Mouse (Mus musculus): ENCODE measurements around the gene Cnnm1. TPM values are rescaled to one million over a fixed set of nuclear protein-coding genes. Genes with fewer than 3 reads are reported as not detected.
"Not testable (repeated sequence)": the region's sequence is repeated elsewhere in the genome, so short reads cannot be mapped to it uniquely, and the experiment has no call there.

Gene Cnnm1
- polyA plus RNA-seq, 1 experiment from 2014 or later, result 0.32 TPM

DNA sequence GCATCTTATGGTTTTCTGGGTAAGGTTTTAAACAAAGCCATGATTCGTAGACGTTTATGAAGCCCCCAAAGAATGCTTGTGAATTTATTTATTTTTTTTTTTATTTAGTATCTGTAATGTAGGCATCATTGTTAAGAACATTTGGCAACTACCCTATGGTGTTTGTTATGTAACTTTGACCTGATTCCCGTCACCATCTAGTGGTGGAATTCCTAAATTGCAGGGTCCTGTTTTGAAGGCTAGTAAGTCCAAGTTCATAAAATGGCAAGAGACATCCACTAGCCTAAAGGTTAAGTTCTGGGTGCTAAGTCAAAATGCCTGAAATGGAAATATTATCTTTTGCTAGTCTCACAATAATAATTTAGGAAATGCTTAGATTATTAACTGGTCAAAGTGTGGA lies 47.2 kb downstream of the Cnnm1 start:
- H3K27ac ChIP-seq (ENCODE audit: low read length), result no peak overlapping the region
- H3K27me3 ChIP-seq (ENCODE audit: control insufficient read depth, insufficient read depth, low read length), result no peaks in the 10 kb centered on the region
- H3K36me3 ChIP-seq (ENCODE audit: control insufficient read depth, insufficient read depth, low read length), result no peaks in the 10 kb centered on the region
- no peak overlapping the region for H3K4me2 ChIP-seq (replicated peaks; ENCODE audit: low read depth, low read length)
- ATAC-seq (ENCODE audit: insufficient number of reproducible peaks, insufficient read depth, low FRiP score, low read depth), result no peak
- H3K4me1 ChIP-seq (ENCODE audit: control insufficient read depth, insufficient read depth, low read length), result no peaks in the 10 kb centered on the region
- H3K9ac ChIP-seq (replicated peaks; ENCODE audit: low read depth, low read length), result no peak overlapping the region
- H3K4me3 ChIP-seq (ENCODE audit: low read depth, low read length), result no peak overlapping the region
- WGBS, result 39% methylated on average over 3 of the region's 3 CpGs
- H3K9me3 ChIP-seq (ENCODE audit: control insufficient read depth, low read depth, low read length), result no peaks in the 10 kb centered on the region

DNA sequence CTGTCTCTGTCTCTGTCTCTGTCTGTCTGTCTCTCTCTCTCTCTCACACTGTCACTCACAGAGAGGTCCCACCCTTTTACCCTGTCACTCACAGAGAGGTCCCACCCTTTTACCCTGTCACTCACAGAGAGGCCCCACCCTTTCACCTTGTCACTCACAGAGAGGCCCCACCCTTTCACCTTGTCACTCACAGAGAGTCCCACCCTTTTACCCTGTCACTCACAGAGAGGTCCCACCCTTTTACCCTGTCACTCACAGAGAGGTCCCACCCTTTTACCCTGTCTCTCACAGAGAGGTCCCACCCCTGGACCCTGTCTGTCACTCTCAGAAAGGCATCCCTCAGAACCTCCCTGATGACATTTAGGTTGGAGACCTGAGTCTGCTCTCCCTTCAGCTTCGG lies 53.1 kb downstream of the Cnnm1 start:
- not testable (repeated sequence) for H3K9ac ChIP-seq (replicated peaks; ENCODE audit: low read depth, low read length); H3K4me1 ChIP-seq (ENCODE audit: control insufficient read depth, insufficient read depth, low read length); ATAC-seq (ENCODE audit: insufficient number of reproducible peaks, insufficient read depth, low FRiP score, low read depth); H3K9me3 ChIP-seq (ENCODE audit: control insufficient read depth, low read depth, low read length); H3K27me3 ChIP-seq (ENCODE audit: control insufficient read depth, insufficient read depth, low read length); H3K36me3 ChIP-seq (ENCODE audit: control insufficient read depth, insufficient read depth, low read length); H3K4me3 ChIP-seq (ENCODE audit: low read depth, low read length); H3K4me2 ChIP-seq (replicated peaks; ENCODE audit: low read depth, low read length); H3K27ac ChIP-seq (ENCODE audit: low read length)
- WGBS, result 74% methylated on average over 1 of the region's 1 CpGs

DNA sequence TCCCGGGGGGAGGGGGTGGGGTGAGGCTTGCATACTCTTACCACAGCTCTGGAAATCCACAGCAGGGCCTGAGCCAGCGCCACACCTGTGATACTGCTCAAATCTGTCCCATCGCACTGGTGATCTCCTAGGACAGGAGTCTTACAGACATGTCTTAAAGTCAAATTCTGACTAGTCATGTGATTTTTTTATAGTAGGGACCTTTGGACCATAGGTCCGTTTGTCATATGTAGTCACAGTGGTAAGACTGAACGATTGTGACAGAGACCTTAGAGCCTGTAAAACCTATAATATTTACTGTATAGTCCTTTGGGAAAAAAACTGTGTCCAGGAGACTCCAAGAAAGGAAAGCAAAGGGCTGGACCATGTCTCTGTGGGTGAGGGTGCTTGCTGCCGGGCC lies 53.6 kb downstream of the Cnnm1 start:
- no peak overlapping the region for H3K4me3 ChIP-seq (ENCODE audit: low read depth, low read length)
- no peaks in the 10 kb centered on the region for H3K4me1 ChIP-seq (ENCODE audit: control insufficient read depth, insufficient read depth, low read length)
- H3K36me3 ChIP-seq (ENCODE audit: control insufficient read depth, insufficient read depth, low read length), result no peaks in the 10 kb centered on the region
- H3K9me3 ChIP-seq (ENCODE audit: control insufficient read depth, low read depth, low read length), result no peaks in the 10 kb centered on the region
- 76% methylated on average over 6 of the region's 6 CpGs for WGBS
- H3K27me3 ChIP-seq (ENCODE audit: control insufficient read depth, insufficient read depth, low read length), result no peaks in the 10 kb centered on the region
- H3K9ac ChIP-seq (replicated peaks; ENCODE audit: low read depth, low read length), result no peak overlapping the region
- H3K4me2 ChIP-seq (replicated peaks; ENCODE audit: low read depth, low read length), result no peak overlapping the region
- ATAC-seq (ENCODE audit: insufficient number of reproducible peaks, insufficient read depth, low FRiP score, low read depth), result no peak
- no peak overlapping the region for H3K27ac ChIP-seq (ENCODE audit: low read length)

DNA sequence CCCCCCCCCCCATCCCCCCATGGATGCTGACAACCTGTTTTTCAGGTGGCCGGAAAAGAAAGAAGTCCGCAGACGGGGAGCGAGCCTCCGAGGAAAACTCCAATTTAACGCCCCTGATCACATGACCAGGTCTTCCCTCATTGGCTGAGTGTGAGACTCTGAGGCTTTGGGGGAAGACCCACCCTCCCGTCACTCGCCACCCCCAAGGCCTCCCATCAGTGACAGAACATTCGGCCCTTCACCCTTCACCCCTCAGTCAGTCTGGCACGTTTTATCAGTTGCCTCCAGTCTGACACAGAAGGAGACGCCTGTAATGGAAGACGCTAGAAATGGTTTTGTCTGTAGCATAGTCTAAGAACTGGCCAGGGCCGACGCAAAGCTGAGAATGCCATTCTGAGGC lies 54.7 kb downstream of the Cnnm1 start:
- no peaks in the 10 kb centered on the region for H3K9me3 ChIP-seq (ENCODE audit: control insufficient read depth, low read depth, low read length)
- no peaks in the 10 kb centered on the region for H3K36me3 ChIP-seq (ENCODE audit: control insufficient read depth, insufficient read depth, low read length)
- no peak overlapping the region for H3K27ac ChIP-seq (ENCODE audit: low read length)
- H3K9ac ChIP-seq (replicated peaks; ENCODE audit: low read depth, low read length), result no peak overlapping the region
- peak overlapping the region; percentile 11; the same call in 1 of the 2 replicates for H3K4me3 ChIP-seq (ENCODE audit: low read depth, low read length)
- 15% methylated on average over 14 of the region's 14 CpGs for WGBS
- no peak for ATAC-seq (ENCODE audit: insufficient number of reproducible peaks, insufficient read depth, low FRiP score, low read depth)
- H3K27me3 ChIP-seq (ENCODE audit: control insufficient read depth, insufficient read depth, low read length), result no peaks in the 10 kb centered on the region
- H3K4me1 ChIP-seq (ENCODE audit: control insufficient read depth, insufficient read depth, low read length), result no peaks in the 10 kb centered on the region
- H3K4me2 ChIP-seq (replicated peaks; ENCODE audit: low read depth, low read length), result peak overlapping the region; percentile 37

DNA sequence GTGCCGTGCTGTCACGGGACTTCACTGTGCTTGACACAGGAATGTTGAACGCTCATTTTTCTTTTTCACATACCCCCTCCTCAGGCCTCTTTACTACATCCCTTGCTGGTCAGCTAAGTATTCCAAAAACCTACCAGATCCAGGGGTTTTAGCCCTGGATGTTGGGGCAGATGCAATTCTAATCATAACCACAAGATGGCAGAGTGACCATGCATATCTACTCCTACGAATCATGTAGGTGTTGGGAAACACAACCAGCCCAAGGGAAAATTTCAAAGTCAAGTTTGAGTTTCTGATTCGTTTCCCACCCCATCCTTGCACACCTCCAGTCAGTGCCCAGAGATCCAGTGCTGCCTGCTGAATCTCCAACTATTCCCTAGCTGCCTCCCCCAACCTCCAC lies 55.6 kb downstream of the Cnnm1 start:
- WGBS, result 15% methylated on average over 5 of the region's 5 CpGs

DNA sequence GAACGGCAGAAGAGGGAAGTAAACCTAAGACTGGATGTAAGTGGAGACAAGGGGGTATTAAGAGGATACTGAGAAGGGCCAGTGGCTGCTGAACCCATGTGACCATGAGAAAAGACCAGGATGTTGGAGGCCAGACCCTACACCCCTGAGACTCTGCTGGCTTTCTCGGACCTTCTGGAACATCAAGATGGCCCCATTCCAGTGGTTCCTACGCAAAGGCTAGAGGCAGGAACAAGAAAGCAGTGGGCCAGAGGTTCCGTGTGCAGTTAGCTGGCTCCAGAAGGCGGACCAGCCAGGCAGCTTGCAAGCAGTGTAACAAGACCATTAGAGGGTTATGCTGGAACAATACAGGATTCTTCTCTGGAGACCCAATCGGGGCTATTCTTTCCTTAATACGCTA lies 57.2 kb downstream of the Cnnm1 start:
- Histone ChIP-seq H3K9me3 (ENCODE audit: control insufficient read depth, low read depth, low read length) (no peaks in the 10 kb centered on the region), H3K27me3 (ENCODE audit: control insufficient read depth, insufficient read depth, low read length) (no peaks in the 10 kb centered on the region), H3K4me3 (ENCODE audit: low read depth, low read length) (no peak overlapping the region), H3K4me2 (replicated peaks; ENCODE audit: low read depth, low read length) (no peak overlapping the region), H3K27ac (ENCODE audit: low read length) (no peak overlapping the region), H3K36me3 (ENCODE audit: control insufficient read depth, insufficient read depth, low read length) (peaks cover 4% of the 10 kb centered on the region), H3K9ac (replicated peaks; ENCODE audit: low read depth, low read length) (no peak overlapping the region), H3K4me1 (ENCODE audit: control insufficient read depth, insufficient read depth, low read length) (no peaks in the 10 kb centered on the region)
- no peak for ATAC-seq (ENCODE audit: insufficient number of reproducible peaks, insufficient read depth, low FRiP score, low read depth)
- WGBS, result 85% methylated on average over 7 of the region's 7 CpGs

More for the DNA sequence above, 55.6 kb downstream of the Cnnm1 start:
- Histone ChIP-seq H3K4me1 (ENCODE audit: control insufficient read depth, insufficient read depth, low read length) (no peaks in the 10 kb centered on the region), H3K36me3 (ENCODE audit: control insufficient read depth, insufficient read depth, low read length) (peaks cover under 1% of the 10 kb centered on the region), H3K4me3 (ENCODE audit: low read depth, low read length) (no peak overlapping the region), H3K27ac (ENCODE audit: low read length) (no peak overlapping the region), H3K4me2 (replicated peaks; ENCODE audit: low read depth, low read length) (no peak overlapping the region), H3K27me3 (ENCODE audit: control insufficient read depth, insufficient read depth, low read length) (no peaks in the 10 kb centered on the region), H3K9ac (replicated peaks; ENCODE audit: low read depth, low read length) (no peak overlapping the region), H3K9me3 (ENCODE audit: control insufficient read depth, low read depth, low read length) (no peaks in the 10 kb centered on the region)
- ATAC-seq (ENCODE audit: insufficient number of reproducible peaks, insufficient read depth, low FRiP score, low read depth), result no peak

DNA sequence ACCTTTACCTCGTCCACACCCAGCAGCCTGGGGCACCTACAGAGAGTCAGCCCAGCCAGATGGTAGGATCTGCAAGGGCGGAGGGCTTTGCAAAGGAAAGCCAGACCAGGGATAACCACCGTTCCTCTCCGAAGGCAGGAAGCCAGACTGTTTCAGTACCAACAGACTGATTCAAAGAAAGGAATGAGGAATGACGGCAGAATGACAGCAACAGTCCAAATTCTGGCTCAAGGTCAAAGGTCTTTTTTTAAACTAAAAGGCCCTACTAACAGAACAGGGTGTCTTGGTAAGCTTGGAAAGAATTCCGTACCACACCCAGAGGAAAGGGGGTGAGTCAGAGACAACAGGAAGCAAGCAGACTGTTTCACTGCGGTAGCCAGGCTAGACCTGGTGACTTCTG lies 58.6 kb downstream of the Cnnm1 start:
- no peak for ATAC-seq (ENCODE audit: insufficient number of reproducible peaks, insufficient read depth, low FRiP score, low read depth)
- Histone ChIP-seq H3K4me3 (ENCODE audit: low read depth, low read length) (no peak overlapping the region), H3K36me3 (ENCODE audit: control insufficient read depth, insufficient read depth, low read length) (peaks cover 11% of the 10 kb centered on the region), H3K27ac (ENCODE audit: low read length) (no peak overlapping the region), H3K4me2 (replicated peaks; ENCODE audit: low read depth, low read length) (no peak overlapping the region), H3K9me3 (ENCODE audit: control insufficient read depth, low read depth, low read length) (no peaks in the 10 kb centered on the region), H3K4me1 (ENCODE audit: control insufficient read depth, insufficient read depth, low read length) (no peaks in the 10 kb centered on the region), H3K27me3 (ENCODE audit: control insufficient read depth, insufficient read depth, low read length) (no peaks in the 10 kb centered on the region), H3K9ac (replicated peaks; ENCODE audit: low read depth, low read length) (no peak overlapping the region)
- WGBS, result 87% methylated on average over 7 of the region's 7 CpGs

DNA sequence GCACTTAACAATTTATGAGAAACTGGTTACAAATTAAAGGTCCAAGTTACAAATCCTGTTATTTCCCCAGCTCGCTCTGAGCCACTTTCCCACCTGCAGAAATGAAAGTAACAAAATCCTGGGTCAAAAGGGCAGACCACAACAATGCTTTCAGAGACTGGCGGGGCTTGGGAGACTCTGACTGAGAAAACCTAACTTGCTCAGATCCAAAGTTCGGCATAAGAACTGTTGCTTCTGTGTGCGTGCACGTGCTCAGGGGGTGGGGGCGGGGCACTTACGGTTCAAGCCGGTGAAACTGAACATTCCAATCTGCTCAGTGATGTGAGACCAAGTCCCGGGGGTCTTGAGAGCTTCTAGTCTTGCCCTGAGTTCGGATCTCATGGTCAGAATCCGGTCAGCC lies 62.4 kb downstream of the Cnnm1 start:
- no peak for ATAC-seq (ENCODE audit: insufficient number of reproducible peaks, insufficient read depth, low FRiP score, low read depth)
- Histone ChIP-seq H3K4me1 (ENCODE audit: control insufficient read depth, insufficient read depth, low read length) (no peaks in the 10 kb centered on the region), H3K4me2 (replicated peaks; ENCODE audit: low read depth, low read length) (no peak overlapping the region), H3K9me3 (ENCODE audit: control insufficient read depth, low read depth, low read length) (no peaks in the 10 kb centered on the region), H3K27me3 (ENCODE audit: control insufficient read depth, insufficient read depth, low read length) (no peaks in the 10 kb centered on the region), H3K9ac (replicated peaks; ENCODE audit: low read depth, low read length) (no peak overlapping the region), H3K36me3 (ENCODE audit: control insufficient read depth, insufficient read depth, low read length) (peaks cover 11% of the 10 kb centered on the region), H3K4me3 (ENCODE audit: low read depth, low read length) (no peak overlapping the region), H3K27ac (ENCODE audit: low read length) (no peak overlapping the region)
- 82% methylated on average over 11 of the region's 11 CpGs for WGBS

DNA sequence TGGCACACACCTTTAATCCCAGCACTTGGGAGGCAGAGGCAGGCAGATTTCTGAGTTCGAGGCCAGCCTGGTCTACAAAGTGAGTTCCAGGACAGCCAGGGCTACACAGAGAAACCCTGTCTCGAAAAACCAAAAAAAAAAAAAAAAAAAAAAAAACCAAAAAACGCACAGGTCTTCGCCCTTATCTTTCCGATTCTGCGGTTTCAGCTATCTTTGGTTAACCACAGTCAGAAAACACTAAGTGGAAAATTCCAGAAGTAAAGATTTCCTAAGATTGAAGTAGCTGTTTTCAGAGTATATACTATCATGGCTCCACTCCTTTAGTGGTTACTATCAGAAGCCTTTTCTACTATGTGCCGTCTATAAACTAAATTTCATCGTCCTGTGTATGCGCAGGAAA lies 63.4 kb downstream of the Cnnm1 start:
- not testable (repeated sequence) for H3K9me3 ChIP-seq (ENCODE audit: control insufficient read depth, low read depth, low read length); H3K27ac ChIP-seq (ENCODE audit: low read length); H3K9ac ChIP-seq (replicated peaks; ENCODE audit: low read depth, low read length); H3K4me3 ChIP-seq (ENCODE audit: low read depth, low read length); H3K4me2 ChIP-seq (replicated peaks; ENCODE audit: low read depth, low read length); H3K4me1 ChIP-seq (ENCODE audit: control insufficient read depth, insufficient read depth, low read length); ATAC-seq (ENCODE audit: insufficient number of reproducible peaks, insufficient read depth, low FRiP score, low read depth); H3K27me3 ChIP-seq (ENCODE audit: control insufficient read depth, insufficient read depth, low read length)
- peaks cover 11% of the 10 kb centered on the region for H3K36me3 ChIP-seq (ENCODE audit: control insufficient read depth, insufficient read depth, low read length)
- 95% methylated on average over 8 of the region's 9 CpGs for WGBS
